Mouse (Mus musculus) hindbrain, embryonic 13.5 days (tissue): Measurements from ENCODE around the gene Celf2. TPM values are rescaled to one million over a fixed set of nuclear protein-coding genes. Genes with fewer than 3 reads are reported as not detected.

ENCODE experiments used
- ATAC-seq: fragments of 200-750 bp; cut with Nextera tagmentation; 2 replicates; pipeline ENCODE4 v1.8.0; 2017; ENCODE audit warnings: moderate TSS enrichment; ENCODE audit not compliant: low FRiP score
- H3K27ac ChIP-seq: fragments of 300-500 bp; sonication (generic); 2 replicates; pipeline ENCODE4 v1.5.1; 2015; ENCODE audit warnings: inconsistent platforms, mild to moderate bottlenecking, moderate library complexity
- H3K27me3 ChIP-seq: fragments of 300-500 bp; sonication (generic); 2 replicates; pipeline ENCODE4 v1.6.1; 2015; ENCODE audit warnings: mild to moderate bottlenecking, inconsistent platforms
- H3K36me3 ChIP-seq: fragments of 300-500 bp; sonication (generic); 2 replicates; pipeline ENCODE4 v1.6.1; 2015; ENCODE audit warnings: mild to moderate bottlenecking, inconsistent platforms
- H3K4me1 ChIP-seq: fragments of 300-500 bp; sonication (generic); replicated peaks from 2 replicates; pipeline ENCODE4 v1.6.1; 2015; ENCODE audit warnings: inconsistent platforms
- H3K4me2 ChIP-seq: fragments of 300-500 bp; sonication (generic); 2 replicates; pipeline ENCODE4 v1.6.1; 2015; ENCODE audit warnings: inconsistent platforms, mild to moderate bottlenecking, moderate library complexity
- H3K4me3 ChIP-seq: fragments of 300-500 bp; sonication (generic); 2 replicates; pipeline ENCODE4 v1.5.1; 2015; ENCODE audit warnings: mild to moderate bottlenecking, inconsistent platforms
- H3K9ac ChIP-seq: fragments of 300-500 bp; sonication (generic); 2 replicates; pipeline ENCODE4 v1.6.1; 2015; ENCODE audit warnings: mild to moderate bottlenecking, inconsistent platforms
- H3K9me3 ChIP-seq: fragments of 300-500 bp; sonication (generic); 2 replicates; pipeline ENCODE4 v1.6.1; 2016; ENCODE audit warnings: inconsistent platforms
- WGBS: fragments of 180-500 bp; shearing (Covaris S2); methylation state at CpG from one replicate; pipeline ENCODE4 v1.1.7; 2015; 5-methylcytosine and 5-hydroxymethylcytosine counted together
- polyA plus RNA-seq: library from polyadenylated mRNA; unstranded; fragments of >200 nt; fragmentation: Nextera tagmentation; extraction: Ambion mirVana; gene quantifications from 2 replicates; pipeline ENCODE4 v1.2.1, GENCODE M21; 2015

Celf2 gene
- polyA plus RNA-seq, 1 experiment from 2014 or later, result 164 TPM

DNA sequence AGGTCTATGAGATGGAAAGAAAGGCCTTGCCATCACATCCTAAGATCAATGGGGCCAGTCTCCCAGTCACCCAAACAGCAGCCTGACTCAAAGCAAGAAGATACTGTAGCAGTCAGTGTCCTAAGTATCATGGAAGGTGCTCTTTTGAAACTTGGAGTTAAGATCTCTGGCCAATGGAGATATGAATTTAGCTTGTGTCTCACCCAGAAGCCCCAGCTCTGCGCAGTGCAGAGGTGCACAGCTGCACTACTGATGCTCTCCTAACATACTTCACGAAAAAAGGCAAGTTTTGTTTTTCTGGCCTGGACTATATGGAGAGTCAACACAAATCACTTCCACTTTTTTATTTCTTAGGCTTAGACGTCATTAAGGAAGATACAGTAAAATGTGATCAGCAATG is 793.8 kb downstream of the Celf2 start:
- H3K4me3 ChIP-seq, result no peak overlapping the region
- peaks cover 4% of the 10 kb centered on the region for H3K4me1 ChIP-seq
- no peak overlapping the region for H3K9ac ChIP-seq
- H3K27me3 ChIP-seq, result no peaks in the 10 kb centered on the region
- no peak for ATAC-seq
- no peak overlapping the region for H3K27ac ChIP-seq
- no peaks in the 10 kb centered on the region for H3K9me3 ChIP-seq
- H3K4me2 ChIP-seq, result no peak overlapping the region
- H3K36me3 ChIP-seq, result no peaks in the 10 kb centered on the region
- WGBS, result 96% methylated on average over 3 of the region's 3 CpGs

DNA sequence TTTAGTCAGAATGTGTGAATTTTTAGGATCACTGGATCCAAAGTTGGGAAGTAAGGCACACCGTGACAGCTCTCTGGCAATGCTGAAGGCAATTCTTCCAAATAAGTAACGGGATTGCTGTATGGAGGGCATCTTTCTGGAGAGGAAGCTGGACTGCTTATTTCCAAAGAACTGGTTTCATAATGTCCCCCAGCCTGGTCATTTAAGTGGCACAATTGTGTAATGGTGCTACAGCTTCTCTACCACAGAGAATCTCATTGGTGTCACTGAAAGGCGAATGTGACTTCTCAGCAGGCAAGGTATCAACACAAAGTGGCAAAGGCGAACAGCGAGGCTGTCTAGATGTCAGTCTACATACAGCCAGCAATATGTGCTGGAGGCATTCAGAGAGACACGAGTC is 795.8 kb downstream of the Celf2 start:
- H3K4me1 ChIP-seq, result peaks cover 3% of the 10 kb centered on the region
- H3K4me3 ChIP-seq, result no peak overlapping the region
- no peak for ATAC-seq
- no peaks in the 10 kb centered on the region for H3K36me3 ChIP-seq
- 89% methylated on average over 6 of the region's 6 CpGs for WGBS
- no peak overlapping the region for H3K4me2 ChIP-seq
- no peak overlapping the region for H3K27ac ChIP-seq
- no peaks in the 10 kb centered on the region for H3K27me3 ChIP-seq
- H3K9ac ChIP-seq, result no peak overlapping the region
- H3K9me3 ChIP-seq, result no peaks in the 10 kb centered on the region

- Histone ChIP-seq H3K36me3 (no peaks in the 10 kb centered on the region), H3K27ac (no peak overlapping the region), H3K4me1 (peaks cover 19% of the 10 kb centered on the region), H3K4me2 (no peak overlapping the region), H3K4me3 (no peak overlapping the region), H3K27me3 (no peaks in the 10 kb centered on the region), H3K9me3 (no peaks in the 10 kb centered on the region), H3K9ac (no peak overlapping the region)
- ATAC-seq, result no peak
- WGBS, result 86% methylated on average over 7 of the region's 7 CpGs
Measured at GRCm38 (mm10) chr2:6710687-6711430, 798.5 kb downstream of the Celf2 start.

- Histone ChIP-seq H3K9me3 (no peaks in the 10 kb centered on the region), H3K9ac (no peak overlapping the region), H3K27me3 (no peaks in the 10 kb centered on the region), H3K36me3 (no peaks in the 10 kb centered on the region), H3K4me2 (no peak overlapping the region), H3K4me3 (no peak overlapping the region), H3K27ac (peak overlapping the region; percentile 58; the same call in 1 of the 2 replicates), H3K4me1 (peaks cover 21% of the 10 kb centered on the region)
- WGBS, result 30% methylated on average over 5 of the region's 5 CpGs
- ATAC-seq, result peak; percentile 59; the same call in 1 of the 2 replicates
Measured at GRCm38 (mm10) chr2:6707959-6708519, 801.3 kb downstream of the Celf2 start.

DNA sequence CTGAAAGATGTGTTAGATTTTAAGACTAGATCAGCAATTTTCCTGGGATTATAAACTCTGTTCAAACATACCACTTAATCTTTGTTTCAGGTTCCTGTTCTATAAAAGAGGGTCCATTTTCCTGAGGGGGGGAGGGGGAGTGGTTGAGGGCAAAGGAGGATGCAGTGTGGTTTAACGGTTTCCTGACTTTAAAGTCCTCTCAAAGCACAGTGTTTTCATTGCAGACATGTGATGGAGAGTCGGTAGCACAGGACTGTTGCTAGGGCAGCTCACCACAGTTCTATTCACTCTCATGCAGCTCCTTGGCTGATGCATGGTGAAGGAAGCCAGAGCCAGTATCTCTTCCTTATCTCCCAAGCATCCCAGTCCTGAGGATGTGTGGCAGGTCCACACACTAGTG is 802.1 kb downstream of the Celf2 start:
- no peak overlapping the region for H3K27ac ChIP-seq
- no peak overlapping the region for H3K9ac ChIP-seq
- 29% methylated on average over 2 of the region's 2 CpGs for WGBS
- H3K4me3 ChIP-seq, result no peak overlapping the region
- H3K4me2 ChIP-seq, result no peak overlapping the region
- no peaks in the 10 kb centered on the region for H3K9me3 ChIP-seq
- 0 out of 2 replicates have a peak, but pooled peaks have one; percentile 28 for ATAC-seq
- no peaks in the 10 kb centered on the region for H3K36me3 ChIP-seq
- H3K4me1 ChIP-seq, result peaks cover 21% of the 10 kb centered on the region
- no peaks in the 10 kb centered on the region for H3K27me3 ChIP-seq

GRCm38 (mm10) chr2:6705929-6706739 is 803.2 kb downstream of the Celf2 start:
- peaks cover 21% of the 10 kb centered on the region for H3K4me1 ChIP-seq
- H3K27ac ChIP-seq, result no peak overlapping the region
- WGBS, result 87% methylated on average over 11 of the region's 11 CpGs
- no peak overlapping the region for H3K4me3 ChIP-seq
- no peaks in the 10 kb centered on the region for H3K9me3 ChIP-seq
- H3K27me3 ChIP-seq, result no peaks in the 10 kb centered on the region
- no peak for ATAC-seq
- H3K9ac ChIP-seq, result no peak overlapping the region
- no peaks in the 10 kb centered on the region for H3K36me3 ChIP-seq
- H3K4me2 ChIP-seq, result no peak overlapping the region

DNA sequence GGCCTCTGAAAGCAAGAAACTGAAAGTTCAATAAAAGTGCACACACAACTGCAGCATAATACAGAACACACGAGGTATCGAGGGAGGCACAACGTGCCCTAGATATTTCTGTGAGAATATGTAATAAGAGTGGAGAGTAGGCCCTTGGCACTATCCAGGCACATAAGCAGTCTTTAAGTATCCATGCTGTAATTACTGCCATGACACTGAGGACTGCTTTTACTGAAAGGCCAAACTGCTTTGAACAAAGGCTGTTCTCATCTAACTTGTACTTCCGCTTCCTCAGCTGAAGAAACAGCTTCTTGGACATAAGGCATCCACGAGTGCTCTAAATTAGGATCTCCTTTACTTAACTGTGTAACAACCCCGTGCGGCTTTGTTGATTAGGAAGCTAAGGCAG is 803.9 kb downstream of the Celf2 start:
- no peak for ATAC-seq
- 85% methylated on average over 7 of the region's 7 CpGs for WGBS
- Histone ChIP-seq H3K4me2 (no peak overlapping the region), H3K9ac (no peak overlapping the region), H3K4me3 (no peak overlapping the region), H3K4me1 (peaks cover 21% of the 10 kb centered on the region), H3K9me3 (no peaks in the 10 kb centered on the region), H3K27ac (no peak overlapping the region), H3K27me3 (no peaks in the 10 kb centered on the region), H3K36me3 (no peaks in the 10 kb centered on the region)

GRCm38 (mm10) chr2:6704804-6705203 is 804.6 kb downstream of the Celf2 start:
- H3K36me3 ChIP-seq, result no peaks in the 10 kb centered on the region
- H3K4me1 ChIP-seq, result peaks cover 21% of the 10 kb centered on the region
- no peaks in the 10 kb centered on the region for H3K9me3 ChIP-seq
- ATAC-seq, result no peak
- H3K27ac ChIP-seq, result no peak overlapping the region
- H3K4me3 ChIP-seq, result no peak overlapping the region
- H3K4me2 ChIP-seq, result no peak overlapping the region
- 93% methylated on average over 1 of the region's 1 CpGs for WGBS
- no peaks in the 10 kb centered on the region for H3K27me3 ChIP-seq
- H3K9ac ChIP-seq, result no peak overlapping the region

DNA sequence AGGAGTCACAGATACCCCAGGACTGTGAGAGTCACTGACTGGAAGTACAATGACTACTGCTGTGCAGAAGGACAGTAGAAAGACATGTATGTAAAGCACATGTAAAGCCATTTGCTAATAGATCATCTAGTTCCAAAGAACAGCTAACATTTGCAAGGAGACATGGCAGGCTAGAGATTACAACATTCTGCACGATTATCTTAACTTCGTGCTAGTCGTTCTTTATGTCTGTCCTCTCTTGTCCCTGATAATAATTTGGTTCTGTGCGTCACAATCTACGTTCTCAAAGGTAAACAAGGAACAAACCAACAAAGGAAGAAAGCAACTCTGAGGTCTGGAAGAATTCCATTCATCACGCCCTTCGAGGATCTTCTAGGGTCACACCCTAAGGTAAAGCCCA is 805.0 kb downstream of the Celf2 start:
- Histone ChIP-seq H3K4me1 (peaks cover 21% of the 10 kb centered on the region), H3K27ac (no peak overlapping the region), H3K9ac (no peak overlapping the region), H3K27me3 (no peaks in the 10 kb centered on the region), H3K9me3 (no peaks in the 10 kb centered on the region), H3K4me3 (no peak overlapping the region), H3K4me2 (no peak overlapping the region), H3K36me3 (no peaks in the 10 kb centered on the region)
- ATAC-seq, result no peak
- 93% methylated on average over 7 of the region's 7 CpGs for WGBS

DNA sequence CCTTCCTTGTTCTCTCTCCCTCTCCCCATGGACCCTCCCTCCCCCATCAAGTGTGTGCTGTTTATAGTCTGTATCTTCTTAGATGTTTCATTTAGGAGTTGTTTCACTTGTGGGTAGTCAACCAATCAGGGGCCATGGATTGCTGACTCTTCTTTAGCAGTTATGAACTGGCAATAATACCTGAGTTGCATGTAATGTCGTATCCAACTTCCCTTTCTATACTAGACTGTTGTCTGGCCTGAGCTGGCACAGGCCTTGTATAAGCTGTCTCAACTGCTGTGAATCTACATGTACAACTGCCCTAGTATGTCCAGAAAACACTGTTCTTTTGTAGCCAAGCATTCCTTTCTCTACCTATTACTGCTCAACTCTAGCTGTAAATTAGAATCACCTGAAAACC is 813.0 kb downstream of the Celf2 start:
- no peaks in the 10 kb centered on the region for H3K9me3 ChIP-seq
- H3K4me1 ChIP-seq, result no peaks in the 10 kb centered on the region; the same call in 1 of the 2 replicates
- H3K4me2 ChIP-seq, result no peak overlapping the region
- no peak overlapping the region for H3K4me3 ChIP-seq
- H3K27ac ChIP-seq, result no peak overlapping the region
- no peaks in the 10 kb centered on the region for H3K27me3 ChIP-seq
- no peak overlapping the region for H3K9ac ChIP-seq
- 97% methylated on average over 1 of the region's 1 CpGs for WGBS
- ATAC-seq, result no peak
- H3K36me3 ChIP-seq, result no peaks in the 10 kb centered on the region

DNA sequence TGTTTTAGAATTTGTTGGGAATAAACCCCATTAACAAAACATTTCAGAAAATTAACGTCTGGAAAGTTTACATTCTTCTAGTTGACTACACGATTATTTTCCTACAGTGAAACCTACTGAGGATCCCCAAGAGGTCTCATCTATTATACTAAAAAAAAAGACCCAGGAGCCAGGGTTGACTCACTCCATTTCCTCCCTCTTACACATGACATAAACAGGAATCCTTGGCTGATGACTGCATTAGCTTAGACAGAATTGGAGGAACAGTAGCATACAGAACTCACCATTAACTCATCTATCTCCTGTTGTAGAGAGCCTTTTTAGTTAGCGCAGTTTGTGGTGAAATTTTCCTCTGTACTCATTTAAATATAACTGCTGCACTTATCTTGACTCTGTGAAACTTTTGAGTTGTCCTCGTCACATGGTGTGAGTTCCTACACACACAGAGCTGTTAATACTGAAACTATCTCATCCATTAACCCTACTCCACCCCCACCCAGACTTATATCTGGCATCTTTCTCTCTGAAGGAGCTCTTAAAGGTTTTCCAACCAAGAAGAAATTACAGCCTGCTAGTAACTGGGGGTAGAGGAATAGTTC is 813.9 kb downstream of the Celf2 start:
- Histone ChIP-seq H3K4me3 (no peak overlapping the region), H3K4me1 (no peaks in the 10 kb centered on the region; the same call in 1 of the 2 replicates), H3K4me2 (no peak overlapping the region), H3K36me3 (no peaks in the 10 kb centered on the region), H3K9me3 (no peaks in the 10 kb centered on the region), H3K9ac (no peak overlapping the region), H3K27ac (no peak overlapping the region), H3K27me3 (no peaks in the 10 kb centered on the region)
- ATAC-seq, result no peak
- WGBS, result 80% methylated on average over 4 of the region's 4 CpGs

DNA sequence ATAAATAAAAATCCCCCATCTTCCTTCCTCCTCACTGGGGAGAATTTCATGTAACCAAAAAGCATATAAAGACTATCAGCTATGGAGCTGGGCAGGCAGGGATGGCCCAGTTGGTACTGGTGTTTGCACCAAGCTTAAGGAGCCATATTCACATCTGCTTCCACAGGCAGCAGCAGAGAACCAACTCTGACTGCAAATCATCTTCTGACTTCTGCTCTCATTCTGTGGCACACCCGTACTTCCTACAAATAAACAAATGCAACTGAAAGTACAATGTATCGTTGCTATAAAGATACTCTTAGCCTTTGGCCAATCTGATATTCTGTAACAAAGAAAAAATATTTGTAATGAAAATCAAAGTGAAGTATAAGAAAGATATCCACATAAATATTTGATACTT is 819.7 kb downstream of the Celf2 start:
- H3K36me3 ChIP-seq, result no peaks in the 10 kb centered on the region
- H3K4me1 ChIP-seq, result peaks cover 6% of the 10 kb centered on the region
- no peak overlapping the region for H3K27ac ChIP-seq
- H3K9ac ChIP-seq, result no peak overlapping the region
- H3K4me2 ChIP-seq, result no peak overlapping the region
- no peaks in the 10 kb centered on the region for H3K27me3 ChIP-seq
- ATAC-seq, result no peak
- 90% methylated on average over 2 of the region's 2 CpGs for WGBS
- no peak overlapping the region for H3K4me3 ChIP-seq
- no peaks in the 10 kb centered on the region for H3K9me3 ChIP-seq
